Mouse (Mus musculus): ENCODE results near the gene Trim23.

GRCm38 (mm10) chr13:104172498-104172897 is 6.1 kb upstream of the Trim23 start:
- no peak for TF ChIP-seq TAL1 (IDR thresholded peaks at IDR 0.05; ENCODE audit: low read length)
- TF ChIP-seq GATA1 (IDR thresholded peaks at IDR 0.05; ENCODE audit: low read length), result no peak
